Mouse (Mus musculus) kidney, adult 18-20 months (tissue): ENCODE results near the gene Inpp4b.

Source experiments
- DNase-seq: peaks from one replicate; pipeline ENCODE4 v3.0.0; 2021

Inpp4b gene

DNA sequence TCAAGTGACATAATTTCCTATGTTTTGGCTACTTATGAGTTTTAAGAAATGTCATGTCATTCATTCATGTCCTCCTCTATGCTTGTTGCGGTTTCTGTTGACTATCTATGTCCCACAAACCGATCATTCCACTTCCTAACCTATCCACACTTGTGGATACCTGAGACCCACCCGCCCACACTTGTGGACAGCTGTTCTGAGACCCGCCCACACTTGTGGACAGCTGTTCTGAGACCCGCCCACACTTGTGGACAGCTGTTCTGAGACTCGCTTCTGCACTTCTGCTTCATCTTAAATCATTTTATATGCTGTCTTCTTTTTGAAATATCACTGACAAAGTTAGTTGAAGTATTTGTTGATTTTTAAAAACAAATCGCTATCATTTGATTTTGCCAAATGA lies 400.2 kb downstream of the Inpp4b start:
- no peak for DNase-seq

DNA sequence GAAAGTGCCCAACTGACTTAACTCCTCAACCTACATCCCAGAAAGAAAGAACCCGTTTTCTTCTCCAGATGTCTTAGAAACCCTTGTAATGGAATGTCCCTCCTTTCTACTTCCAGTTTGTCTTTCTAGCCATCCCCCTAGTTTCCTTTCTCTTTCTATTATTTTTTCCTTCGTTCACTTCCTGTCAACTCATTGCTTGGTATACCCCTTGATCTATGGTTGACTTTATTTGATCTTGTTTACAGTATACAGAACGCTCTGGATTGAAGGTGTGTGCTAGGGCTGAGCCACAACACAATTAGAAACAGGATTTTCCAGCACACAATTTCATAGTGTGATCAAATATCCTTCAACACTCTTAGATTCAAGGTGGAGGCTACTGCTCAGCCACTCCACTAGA lies 400.7 kb downstream of the Inpp4b start:
- no peak for DNase-seq

DNA sequence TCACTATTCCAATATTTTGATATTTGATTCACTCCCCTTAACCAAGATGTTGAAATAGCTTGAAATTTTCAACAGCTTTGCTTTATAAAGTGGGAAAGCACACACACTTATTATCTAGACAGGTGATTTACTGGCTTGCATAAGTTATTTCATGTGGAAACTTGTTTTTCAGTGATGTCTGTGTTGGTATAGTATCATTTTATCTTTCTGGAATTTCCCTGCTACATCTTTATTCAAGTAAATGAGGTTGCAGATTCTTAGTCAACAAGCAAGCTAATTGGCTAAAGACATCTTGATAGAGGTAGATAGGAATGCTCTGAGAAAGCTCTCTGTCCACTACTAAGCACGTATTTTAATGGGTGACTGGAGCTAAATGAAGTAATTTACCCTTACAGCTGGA lies 403.1 kb downstream of the Inpp4b start:
- DNase-seq, result no peak

DNA sequence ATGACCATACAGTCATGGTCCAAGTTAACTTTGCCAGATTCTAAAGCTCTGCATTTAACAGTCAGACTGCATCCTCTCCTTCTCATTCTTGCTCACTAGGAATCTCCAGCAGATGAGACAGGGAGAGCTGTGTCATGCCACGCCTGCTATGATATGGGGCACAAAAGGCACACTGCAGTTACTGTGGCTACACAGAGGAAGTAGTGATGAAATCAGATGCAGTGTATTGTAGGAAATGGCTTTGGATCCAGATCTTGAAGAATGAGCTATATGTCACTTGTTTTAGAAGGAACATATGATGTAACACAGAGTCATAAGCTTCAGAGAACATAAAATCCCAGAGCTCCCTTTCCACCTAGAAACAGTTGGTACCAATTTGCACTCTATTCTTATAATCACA lies 408.8 kb downstream of the Inpp4b start:
- no peak for DNase-seq

GRCm38 (mm10) chr8:81756663-81757062 lies 414.3 kb downstream of the Inpp4b start:
- DNase-seq, result no peak

DNA sequence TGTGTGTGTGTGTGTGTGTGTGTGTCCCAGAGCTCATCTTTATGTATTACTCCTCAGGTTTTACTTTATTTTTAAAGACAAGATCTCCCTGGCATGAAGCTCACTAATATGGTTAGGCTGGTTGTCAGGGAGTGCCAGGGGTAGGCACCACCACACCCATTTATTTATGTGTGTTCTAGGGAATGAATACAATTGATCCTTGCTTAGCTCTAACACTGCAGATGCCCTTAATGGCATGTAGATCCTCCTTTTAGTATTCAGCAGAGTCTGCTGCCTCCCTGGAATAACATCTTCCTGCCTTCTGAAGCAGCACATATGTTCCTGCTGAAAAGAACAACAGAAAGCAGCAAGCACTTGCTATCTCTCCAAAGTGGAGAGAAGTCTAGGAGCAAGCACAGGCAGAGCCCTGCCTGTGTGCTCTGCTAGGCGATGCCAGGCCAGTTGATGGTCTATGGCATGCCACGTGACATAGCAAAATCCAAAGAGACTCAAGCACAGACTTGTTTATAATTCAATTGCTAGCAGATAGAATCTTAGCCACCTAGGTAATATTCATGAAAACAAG lies 415.3 kb downstream of the Inpp4b start:
- no peak for DNase-seq

DNA sequence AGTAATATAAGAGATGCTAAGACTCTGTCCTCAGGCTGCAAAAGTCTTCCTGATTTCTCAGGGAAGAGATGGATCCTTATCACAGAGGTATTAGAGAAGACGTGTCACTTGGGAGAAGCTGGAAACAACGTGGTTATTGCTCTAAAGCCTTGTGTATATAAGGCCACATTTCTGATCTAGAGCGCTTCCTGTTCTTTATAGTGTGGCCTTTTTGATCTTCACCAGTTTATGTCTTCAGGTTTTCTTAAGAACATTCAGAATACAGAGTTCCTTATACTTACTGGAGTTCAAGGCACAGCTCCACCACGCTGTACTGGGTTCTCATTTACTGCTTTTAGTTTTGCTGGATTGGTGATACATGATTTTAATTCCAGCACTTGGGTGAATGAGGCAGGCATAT lies 419.1 kb downstream of the Inpp4b start:
- no peak for DNase-seq

GRCm38 (mm10) chr8:81766033-81766432 lies 423.7 kb downstream of the Inpp4b start:
- no peak for DNase-seq

- DNase-seq, result peak; percentile 43
Measured at GRCm38 (mm10) chr8:81767411-81768312, 425.3 kb downstream of the Inpp4b start.

GRCm38 (mm10) chr8:81768313-81768675 lies 425.9 kb downstream of the Inpp4b start:
- DNase-seq, result no peak

GRCm38 (mm10) chr8:81768731-81769445 lies 426.5 kb downstream of the Inpp4b start:
- DNase-seq, result no peak

- no peak for DNase-seq
Measured at GRCm38 (mm10) chr8:81770603-81771276, 428.4 kb downstream of the Inpp4b start.

DNA sequence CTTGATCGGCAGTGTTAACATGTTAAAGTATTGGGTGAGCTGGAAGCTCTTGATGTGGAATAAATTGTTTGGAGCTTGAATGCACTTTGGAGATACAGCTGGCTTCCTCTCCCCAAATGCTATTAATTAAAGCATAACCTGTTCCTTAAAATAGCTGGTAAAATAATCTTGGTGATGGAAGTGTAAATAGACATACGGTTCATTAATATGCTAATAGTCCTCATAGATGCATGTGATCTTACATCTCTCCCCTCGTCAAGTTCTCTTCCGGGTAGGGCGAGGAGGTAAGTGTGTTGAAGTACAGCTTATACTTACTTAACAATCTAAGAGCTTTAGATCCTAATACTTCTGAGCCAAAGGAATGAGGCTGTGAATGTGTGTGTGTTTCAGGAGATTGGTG lies 430.5 kb downstream of the Inpp4b start:
- no peak for DNase-seq

DNA sequence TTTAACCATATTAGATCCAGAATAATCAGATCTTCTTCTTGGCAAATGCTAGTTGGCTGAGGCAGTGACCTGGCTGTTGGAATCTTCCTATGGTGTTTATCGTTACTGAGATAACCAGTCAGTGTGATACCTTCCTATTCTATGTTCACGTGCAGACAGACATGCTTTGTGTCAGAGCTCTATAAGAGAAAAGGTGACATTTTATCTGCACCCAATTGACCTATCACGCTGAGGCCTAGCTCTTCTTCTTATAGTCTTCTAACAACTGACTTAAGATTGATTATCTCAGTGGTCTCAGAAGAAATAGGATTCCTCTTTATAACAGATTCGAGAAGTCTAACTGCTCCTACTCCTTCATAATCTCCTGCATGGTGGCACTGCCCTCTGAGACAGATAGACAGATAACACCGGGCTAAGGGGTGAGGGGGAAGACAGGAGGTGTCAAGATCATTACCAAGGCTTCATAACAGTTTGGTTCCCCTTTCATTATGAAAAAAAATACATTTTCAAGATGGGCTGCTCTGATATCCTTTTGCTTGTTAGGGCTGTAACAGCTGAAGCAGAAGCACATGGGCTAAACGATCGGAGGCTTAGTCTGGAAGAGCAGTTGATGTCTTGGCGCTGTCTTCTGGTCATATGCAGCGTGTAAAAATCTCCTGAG lies 431.1 kb downstream of the Inpp4b start:
- no peak for DNase-seq

DNA sequence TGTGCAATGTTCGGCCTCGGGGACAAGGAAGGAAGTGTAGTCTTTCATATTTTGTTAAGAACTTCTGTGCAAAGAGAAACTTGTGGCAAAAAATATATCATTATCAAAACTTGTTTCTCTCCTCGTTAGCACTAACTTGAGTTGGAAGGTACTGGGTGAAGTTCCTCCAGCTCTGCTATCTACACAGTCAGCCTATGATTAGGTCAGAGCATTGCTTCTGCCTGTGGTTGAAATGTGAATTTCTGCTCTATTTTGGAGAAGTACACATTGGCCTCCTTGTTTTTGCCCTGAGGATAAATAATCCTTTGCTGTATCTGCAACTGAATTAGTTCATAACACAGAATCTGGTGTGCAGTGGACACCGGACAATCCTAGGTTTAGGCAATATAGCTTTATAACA lies 431.7 kb downstream of the Inpp4b start:
- DNase-seq, result no peak

GRCm38 (mm10) chr8:81774454-81774853 lies 432.1 kb downstream of the Inpp4b start:
- DNase-seq, result no peak

GRCm38 (mm10) chr8:81776516-81777237 lies 434.3 kb downstream of the Inpp4b start:
- no peak for DNase-seq

DNA sequence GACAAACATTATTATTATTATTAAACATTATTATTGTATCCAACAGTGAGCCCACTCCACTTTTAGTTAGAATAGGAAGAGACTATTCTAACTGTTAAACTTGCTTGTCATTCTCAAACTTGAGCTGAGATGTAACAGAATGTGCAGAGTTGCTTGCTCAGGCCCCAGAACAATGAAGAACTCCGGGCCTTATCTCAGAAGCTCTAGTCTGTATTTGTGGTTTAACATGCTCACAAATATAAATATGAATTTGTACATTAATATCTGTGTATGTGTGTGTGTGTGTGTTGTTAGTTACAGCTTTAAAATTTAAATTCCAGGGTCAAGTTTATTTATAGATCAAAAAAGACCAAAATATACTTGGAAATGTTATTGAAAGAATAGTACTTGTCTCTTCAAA lies 435.3 kb downstream of the Inpp4b start:
- no peak for DNase-seq

DNA sequence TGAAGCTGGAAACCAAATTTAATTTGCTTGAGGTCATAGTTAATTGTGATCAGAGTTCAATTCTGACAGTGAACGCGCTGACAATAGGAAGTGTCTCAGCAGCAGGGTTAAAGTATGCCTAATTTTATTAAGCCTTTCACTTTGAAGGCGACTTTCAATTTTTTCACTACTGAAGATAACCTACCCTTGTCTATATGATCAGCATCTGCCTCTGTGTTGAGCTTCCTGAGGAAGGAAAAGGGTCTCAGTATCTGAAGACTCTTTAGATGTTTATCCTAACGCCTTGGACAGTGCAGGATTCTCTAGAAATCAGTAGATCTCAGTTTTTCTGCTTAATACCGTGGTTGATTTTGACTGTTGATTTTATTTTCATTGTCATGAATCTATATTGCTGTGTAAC lies 437.1 kb downstream of the Inpp4b start:
- DNase-seq, result no peak

- no peak for DNase-seq
Measured at GRCm38 (mm10) chr8:81780166-81780565, 437.8 kb downstream of the Inpp4b start.

GRCm38 (mm10) chr8:81780921-81781675 lies 438.7 kb downstream of the Inpp4b start:
- DNase-seq, result no peak
